16 mouse cellular contexts compared by ENCODE assay signal in the genomic region with DNA sequence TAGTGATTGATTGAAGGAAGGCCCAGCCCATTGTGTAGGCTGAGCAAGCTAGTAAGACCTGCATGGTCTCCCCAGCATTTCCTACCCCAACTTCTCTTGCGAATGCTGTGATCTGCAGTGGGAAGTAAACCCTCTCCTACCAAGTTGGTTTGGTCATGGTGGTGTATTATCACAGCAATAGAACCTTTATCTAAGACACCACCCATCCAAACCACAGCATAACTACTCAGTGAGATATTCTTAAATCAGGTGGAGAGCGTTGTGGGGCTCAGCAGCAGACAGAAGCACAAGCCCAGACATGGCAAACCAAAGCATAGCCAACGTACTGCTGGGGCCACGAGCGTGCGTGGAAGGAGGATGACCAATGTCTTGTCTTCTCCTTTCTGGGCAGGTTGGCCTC. TPM values are rescaled to one million over a fixed set of nuclear protein-coding genes. Genes with fewer than 3 reads are reported as not detected.
"Had no signal": no experiment of that assay in that cellular context is flagged by ENCODE, and none has a peak within 500 bp of the region (broad histone marks: within the 10 kb centered on the region; RNA-seq: fewer than 3 reads in every experiment).

No protein-coding gene starts in this region.

- H3K27me3 ChIP-seq: neural tube, embryonic 15.5 days; stomach, embryonic 15.5 days had no signal

- H3K27ac ChIP-seq: neural tube, embryonic 15.5 days; stomach, embryonic 15.5 days; stomach, postnatal 0 days had no signal

- H3K9ac ChIP-seq: neural tube, embryonic 15.5 days; stomach, embryonic 15.5 days had no signal

- H3K9me3 ChIP-seq: neural tube, embryonic 15.5 days; stomach, embryonic 15.5 days had no signal

- DNase-seq: retina, postnatal 1 day; right cerebral cortex, adult 18-20 months; right cerebral cortex, postnatal 14 days; right cerebral cortex, postnatal 25 days; right cerebral cortex, postnatal 4 days; spleen, adult 18-20 months; thymus, adult 18-20 months; thymus, adult 2 months; thymus, postnatal 14 days; thymus, postnatal 25 days; thymus, postnatal 36 days; thymus, postnatal 4 days had no signal

- H3K4me2 ChIP-seq: neural tube, embryonic 15.5 days; stomach, embryonic 15.5 days had no signal

- H3K4me1 ChIP-seq: neural tube, embryonic 15.5 days; stomach, embryonic 15.5 days had no signal

- H3K4me3 ChIP-seq: neural tube, embryonic 15.5 days; stomach, embryonic 15.5 days had no signal

- H3K36me3 ChIP-seq: stomach, embryonic 15.5 days had no signal

RNA-seq across cellular contexts. Expression of a gene that starts 9.8 kb away (rescaled TPM):
- total RNA-seq: neutrophil, adult 5-6 weeks had no signal
